Mouse (Mus musculus): ENCODE results near the gene Ffar2. TPM values are rescaled to one million over a fixed set of nuclear protein-coding genes. Genes with fewer than 3 reads are reported as not detected.

The Ffar2 gene
- polyA plus RNA-seq (2016; fragmentation: Nextera tagmentation; extraction: Ambion mirVana): 0.20 TPM in 1 of 2 replicates, not detected in the other

DNA sequence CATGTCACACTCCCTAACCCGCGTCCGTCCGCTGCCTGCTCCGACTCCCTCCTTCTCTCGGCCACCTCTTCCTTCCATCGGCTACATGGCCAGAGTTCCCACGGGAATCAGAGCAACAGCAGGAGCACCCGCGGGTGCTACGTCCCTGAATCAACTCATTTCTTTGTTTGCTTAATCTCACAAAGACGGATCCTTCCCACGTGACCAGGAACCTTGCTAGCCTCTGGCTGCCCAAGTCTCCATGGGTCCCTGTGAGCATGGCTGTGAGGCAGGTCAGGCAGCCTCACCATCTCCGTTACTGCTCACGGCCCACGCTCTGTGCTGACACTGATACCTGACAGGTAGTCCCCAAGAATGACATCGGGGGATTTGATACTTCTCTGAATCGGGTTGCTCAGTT is at the start of gene Ffar2:
Gene Ffar2, minus strand, starts transcription at position 101 of the 400 bp plus-strand sequence.
- WGBS: 85% methylated on average over 18 of the region's 18 CpGs

DNA sequence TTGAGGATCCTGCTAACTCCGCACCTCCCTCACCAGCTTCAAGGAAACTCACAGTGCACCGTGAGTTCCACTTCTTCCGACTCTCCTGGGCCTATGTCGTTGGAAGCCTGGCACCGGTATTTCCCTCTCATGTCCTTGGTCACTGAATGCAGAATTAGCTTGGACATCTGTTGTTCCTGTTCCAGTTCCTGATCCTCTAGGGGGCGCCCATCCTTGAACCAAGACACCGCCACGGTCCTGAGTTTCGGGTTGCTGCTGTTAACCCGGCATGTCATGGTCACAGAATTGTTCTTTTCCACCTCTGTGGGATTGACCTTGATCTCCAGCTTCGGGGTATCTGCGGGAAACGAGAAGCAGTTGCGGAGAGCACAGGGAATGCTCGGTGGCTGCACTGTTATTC is 49.5 kb upstream of the Ffar2 start:
- DNase-seq (ENCODE audit: low spot score): peak; percentile 82
- WGBS: 21% methylated on average over 15 of the region's 15 CpGs
- H3K27ac ChIP-seq: no peak overlapping the region
- no peaks in the 10 kb centered on the region for H3K9me3 ChIP-seq
- no peaks in the 10 kb centered on the region for H3K4me1 ChIP-seq
- H3K4me3 ChIP-seq: no peak overlapping the region
- H3K36me3 ChIP-seq: no peaks in the 10 kb centered on the region
- peaks cover 55% of the 10 kb centered on the region for H3K27me3 ChIP-seq (ENCODE audit: insufficient read depth, poor library complexity, severe bottlenecking)

More for the DNA sequence above, at the start of gene Ffar2:
- Histone ChIP-seq H3K9me3 (no peaks in the 10 kb centered on the region), H3K36me3 (no peaks in the 10 kb centered on the region), H3K27me3 (ENCODE audit: insufficient read depth, poor library complexity, severe bottlenecking) (peaks cover 19% of the 10 kb centered on the region; the same call in 1 of the 2 replicates), H3K4me1 (0 out of 2 replicates have a peak, but pooled peaks cover 6% of the 10 kb centered on the region), H3K27ac (no peak within 1 kb of the TSS), H3K4me3 (no peak within 1 kb of the TSS)
- DNase-seq (ENCODE audit: low spot score): no peak

DNA sequence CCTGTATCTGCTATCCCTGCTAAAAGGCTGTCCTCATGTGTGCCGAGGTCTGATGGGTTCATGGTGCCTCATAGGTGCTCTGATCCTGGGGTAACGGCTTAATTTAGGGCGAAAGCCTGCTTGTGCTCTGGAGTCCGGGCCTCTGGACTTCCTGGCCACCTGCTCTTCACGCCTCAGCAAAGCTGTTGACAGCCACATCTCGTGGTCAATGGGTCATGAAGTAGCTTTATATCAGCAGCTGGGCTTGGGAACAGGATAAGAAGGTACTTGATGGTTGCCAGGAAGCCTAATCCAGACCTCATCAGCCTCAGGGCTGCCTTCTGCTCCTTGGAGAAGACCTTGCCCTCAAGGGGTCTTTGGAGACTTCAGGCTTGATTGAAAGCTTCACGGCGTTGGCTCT is 39.8 kb upstream of the Ffar2 start:
- DNase-seq (ENCODE audit: low spot score): no peak
- H3K9me3 ChIP-seq: no peaks in the 10 kb centered on the region
- H3K36me3 ChIP-seq: no peaks in the 10 kb centered on the region
- H3K27me3 ChIP-seq (ENCODE audit: insufficient read depth, poor library complexity, severe bottlenecking): peaks cover 72% of the 10 kb centered on the region
- H3K27ac ChIP-seq: no peak overlapping the region
- peaks cover 8% of the 10 kb centered on the region for H3K4me1 ChIP-seq
- no peak overlapping the region for H3K4me3 ChIP-seq
- 44% methylated on average over 8 of the region's 8 CpGs for WGBS

DNA sequence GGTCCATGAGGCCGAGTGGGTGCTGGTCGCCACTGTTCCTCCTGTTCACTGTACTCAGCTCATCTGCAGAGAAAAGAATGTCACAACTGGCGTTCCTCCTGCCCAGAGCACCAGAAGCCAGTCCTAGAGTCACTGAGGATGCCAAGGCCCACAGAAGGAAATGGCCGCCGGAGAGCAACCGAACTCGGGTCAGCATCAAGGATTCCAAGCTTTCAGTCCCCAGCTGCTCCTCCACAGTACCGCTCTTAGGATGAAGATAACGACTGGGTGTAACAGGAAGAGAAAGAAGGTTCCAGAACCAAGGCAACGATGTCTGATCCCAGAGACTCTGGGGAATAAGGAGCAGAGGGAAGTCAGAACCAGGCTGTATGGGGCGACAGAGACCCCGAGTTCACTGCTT is 37.9 kb upstream of the Ffar2 start, which contains the start of gene Ffar1:
Gene Ffar1, minus strand, starts transcription at position 101 of the 400 bp plus-strand sequence.
- Histone ChIP-seq H3K9me3 (no peaks in the 10 kb centered on the region), H3K36me3 (no peaks in the 10 kb centered on the region), H3K27ac (no peak within 1 kb of the TSS; the same call in 1 of the 2 replicates), H3K27me3 (ENCODE audit: insufficient read depth, poor library complexity, severe bottlenecking) (peaks cover 62% of the 10 kb centered on the region), H3K4me1 (peaks cover 8% of the 10 kb centered on the region), H3K4me3 (no peak within 1 kb of the TSS)
- 83% methylated on average over 12 of the region's 12 CpGs for WGBS
- DNase-seq (ENCODE audit: low spot score): no peak

DNA sequence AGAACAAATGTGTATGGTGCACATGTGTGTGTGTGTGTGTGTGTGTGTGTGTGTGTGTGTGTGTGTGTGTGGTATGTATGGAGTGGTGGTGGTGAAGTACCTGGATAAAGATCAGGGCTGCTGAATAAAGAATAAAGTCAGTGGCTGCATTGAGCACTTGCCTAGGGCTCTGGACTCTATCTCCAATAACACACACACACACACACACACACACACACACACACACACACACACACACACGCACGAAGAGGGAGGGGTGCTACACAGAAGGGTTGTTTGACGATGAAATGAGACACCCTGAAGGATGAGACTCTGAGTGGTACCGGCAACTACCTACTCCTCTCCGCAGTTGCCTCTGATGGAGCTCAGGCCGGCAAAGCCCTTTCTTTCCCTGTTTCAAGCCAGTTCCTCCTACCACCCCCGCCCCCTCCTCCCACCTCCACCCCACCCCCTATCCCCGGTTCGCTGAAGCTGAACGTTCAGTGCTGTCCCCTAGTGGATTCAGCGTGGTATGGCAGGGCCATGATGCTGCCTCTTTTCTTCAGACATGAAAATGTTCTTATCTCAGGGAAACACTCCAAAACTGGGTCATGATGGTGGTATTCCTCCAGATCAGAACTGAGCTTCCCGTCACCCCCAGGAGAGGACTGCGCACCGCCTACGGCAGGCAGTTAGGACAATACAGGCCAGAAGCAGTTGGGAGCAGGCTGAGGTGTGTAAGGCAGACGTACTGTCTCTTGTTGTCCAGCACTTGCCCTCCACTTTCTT is 36.2 kb upstream of the Ffar2 start:
- H3K9me3 ChIP-seq: no peaks in the 10 kb centered on the region
- no peak for DNase-seq (ENCODE audit: low spot score)
- H3K4me3 ChIP-seq: peak overlapping the region; percentile 38
- WGBS: 9% methylated on average over 14 of the region's 16 CpGs
- H3K27me3 ChIP-seq (ENCODE audit: insufficient read depth, poor library complexity, severe bottlenecking): peaks cover 62% of the 10 kb centered on the region
- H3K4me1 ChIP-seq: peaks cover 16% of the 10 kb centered on the region
- no peaks in the 10 kb centered on the region for H3K36me3 ChIP-seq
- no peak overlapping the region for H3K27ac ChIP-seq

DNA sequence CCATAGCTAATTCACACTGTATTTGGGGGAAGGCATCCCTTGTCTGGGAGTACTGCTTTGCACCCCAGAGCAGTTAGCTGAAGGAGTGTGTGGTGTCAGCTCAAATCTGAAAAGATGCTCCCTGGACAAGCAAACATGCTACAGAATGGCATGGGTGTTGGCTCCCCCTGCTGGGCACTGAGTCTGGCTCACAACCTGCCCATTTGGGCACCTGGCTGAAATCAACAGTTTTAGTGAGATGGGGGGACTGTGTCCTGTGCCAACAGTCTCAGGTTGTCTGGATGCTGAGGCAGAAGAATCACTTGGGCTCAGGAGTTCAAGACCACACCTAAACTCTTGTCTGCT is 35.7 kb upstream of the Ffar2 start:
- Histone ChIP-seq H3K36me3 (no peaks in the 10 kb centered on the region), H3K9me3 (no peaks in the 10 kb centered on the region), H3K4me1 (peaks cover 22% of the 10 kb centered on the region), H3K27ac (no peak overlapping the region), H3K4me3 (no peak overlapping the region), H3K27me3 (ENCODE audit: insufficient read depth, poor library complexity, severe bottlenecking) (peaks cover 61% of the 10 kb centered on the region)
- no peak for DNase-seq (ENCODE audit: low spot score)

DNA sequence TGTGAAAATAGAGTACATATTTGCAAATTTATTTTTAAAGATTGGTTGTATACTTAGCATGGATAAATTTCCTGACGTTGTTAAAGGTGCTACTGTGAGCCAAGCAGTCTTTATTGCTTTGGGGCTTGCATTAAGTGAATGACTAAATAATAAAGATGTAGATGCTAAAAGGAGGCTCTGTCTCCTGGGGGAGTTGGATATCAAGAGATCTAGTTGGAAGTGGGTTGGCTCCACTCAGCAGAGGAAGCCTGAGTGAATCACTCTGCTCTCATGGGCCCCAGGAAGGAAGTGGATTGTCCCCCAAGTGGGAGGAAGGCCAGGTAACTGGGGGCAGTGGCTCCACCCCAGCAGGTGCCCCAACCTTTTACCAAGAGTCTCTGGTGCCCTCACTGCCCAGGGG is 34.2 kb upstream of the Ffar2 start:
- Histone ChIP-seq H3K4me1 (peaks cover 15% of the 10 kb centered on the region), H3K4me3 (no peak overlapping the region), H3K36me3 (no peaks in the 10 kb centered on the region), H3K27me3 (ENCODE audit: insufficient read depth, poor library complexity, severe bottlenecking) (peaks cover 54% of the 10 kb centered on the region), H3K9me3 (no peaks in the 10 kb centered on the region), H3K27ac (no peak overlapping the region)
- DNase-seq (ENCODE audit: low spot score): no peak
- 62% methylated on average over 1 of the region's 1 CpGs for WGBS

DNA sequence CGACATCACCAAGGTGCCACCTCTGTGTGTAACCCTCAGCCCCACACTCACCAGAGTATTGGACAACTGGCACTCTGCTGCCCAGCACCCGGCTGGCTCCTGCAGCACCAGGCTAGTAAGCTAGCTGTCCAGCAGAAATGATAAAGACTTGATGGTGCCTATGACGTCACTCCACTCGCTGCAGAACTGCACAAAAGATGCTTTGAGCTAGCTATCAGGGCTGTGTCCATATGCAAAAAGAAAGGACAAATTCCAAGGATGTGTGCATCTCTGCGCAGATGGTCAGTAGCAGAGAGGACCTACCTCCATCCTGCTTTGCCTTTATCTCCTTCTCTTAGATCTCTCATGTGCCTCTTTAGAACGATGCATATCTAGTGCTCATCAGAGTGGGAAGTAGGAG is 32.5 kb upstream of the Ffar2 start, which contains the start of gene Ffar3:
Gene Ffar3, minus strand, starts transcription at position 101 of the 400 bp plus-strand sequence.
- Histone ChIP-seq H3K36me3 (no peaks in the 10 kb centered on the region), H3K27ac (peak within 1 kb of the TSS; percentile 29; the same call in 1 of the 2 replicates), H3K9me3 (no peaks in the 10 kb centered on the region), H3K27me3 (ENCODE audit: insufficient read depth, poor library complexity, severe bottlenecking) (peaks cover 38% of the 10 kb centered on the region), H3K4me3 (no peak within 1 kb of the TSS), H3K4me1 (peaks cover 15% of the 10 kb centered on the region)
- DNase-seq (ENCODE audit: low spot score): no peak
- 57% methylated on average over 6 of the region's 6 CpGs for WGBS

DNA sequence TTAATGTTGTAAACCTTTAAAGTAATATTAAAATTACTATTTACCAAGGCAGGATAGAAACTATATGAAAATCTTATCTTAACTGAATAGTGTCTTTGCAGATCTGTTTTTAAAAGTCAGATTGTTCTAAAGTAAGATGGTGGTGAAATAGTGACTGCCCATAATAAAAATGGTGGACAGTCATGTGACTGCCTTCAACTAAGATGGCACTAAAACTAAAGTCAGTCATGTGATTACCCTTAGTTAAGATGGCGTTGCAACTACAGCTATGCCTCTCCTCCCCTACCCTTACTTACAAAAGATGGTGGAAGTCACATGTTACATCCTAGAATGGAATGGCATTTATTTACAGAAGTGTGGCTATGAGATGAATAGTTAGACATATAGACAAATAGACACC is 27.8 kb upstream of the Ffar2 start:
- no peaks in the 10 kb centered on the region for H3K9me3 ChIP-seq
- H3K4me1 ChIP-seq: peaks cover 27% of the 10 kb centered on the region
- no peak overlapping the region for H3K4me3 ChIP-seq
- no peaks in the 10 kb centered on the region for H3K36me3 ChIP-seq
- DNase-seq (ENCODE audit: low spot score): no peak
- H3K27ac ChIP-seq: no peak overlapping the region
- 75% methylated on average over 1 of the region's 1 CpGs for WGBS
- peaks cover 18% of the 10 kb centered on the region for H3K27me3 ChIP-seq (ENCODE audit: insufficient read depth, poor library complexity, severe bottlenecking)

DNA sequence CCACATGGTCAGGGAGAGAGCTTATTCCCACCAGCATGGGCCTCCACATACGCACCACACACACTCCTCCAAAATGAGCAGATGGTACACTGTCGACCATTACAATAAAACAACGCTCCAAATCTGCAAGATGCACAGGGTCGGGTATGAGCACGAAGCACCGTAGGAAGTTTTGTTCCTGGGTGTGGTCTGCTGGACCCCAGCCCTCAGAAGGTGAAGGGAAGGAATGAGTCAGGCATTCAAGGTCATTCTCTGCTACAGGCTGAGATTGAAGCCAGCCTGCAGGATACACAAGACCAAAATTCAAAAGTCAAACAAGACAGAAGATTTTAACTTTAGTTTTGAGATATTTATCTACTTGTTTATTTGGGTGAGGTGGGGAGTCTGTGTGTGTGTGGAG is 24.4 kb upstream of the Ffar2 start:
- Histone ChIP-seq H3K9me3 (no peaks in the 10 kb centered on the region), H3K27me3 (ENCODE audit: insufficient read depth, poor library complexity, severe bottlenecking) (no peaks in the 10 kb centered on the region), H3K27ac (no peak overlapping the region), H3K36me3 (no peaks in the 10 kb centered on the region), H3K4me3 (no peak overlapping the region), H3K4me1 (peaks cover 20% of the 10 kb centered on the region)
- WGBS: 72% methylated on average over 6 of the region's 6 CpGs
- DNase-seq (ENCODE audit: low spot score): no peak

DNA sequence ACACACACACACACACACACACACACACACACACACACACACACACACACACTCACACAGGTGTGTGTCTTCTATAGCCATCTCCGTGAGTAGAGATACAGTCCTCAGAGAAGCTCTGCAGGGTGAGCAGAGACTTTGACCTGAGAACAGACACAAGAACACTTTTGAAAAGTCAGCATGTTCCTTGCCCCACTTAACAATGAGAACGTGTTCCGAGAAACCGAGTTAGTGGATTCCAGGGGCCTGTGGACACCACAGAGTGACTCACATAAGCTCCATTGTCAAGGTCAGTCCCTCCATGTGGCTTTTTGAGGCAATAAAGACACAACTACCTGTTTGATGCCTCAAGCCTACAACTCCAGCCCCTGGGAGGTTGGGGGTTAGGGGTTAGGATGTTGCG is 23.8 kb upstream of the Ffar2 start:
- Histone ChIP-seq H3K27ac (no peak overlapping the region), H3K4me1 (peaks cover 20% of the 10 kb centered on the region), H3K9me3 (no peaks in the 10 kb centered on the region), H3K36me3 (no peaks in the 10 kb centered on the region), H3K4me3 (no peak overlapping the region), H3K27me3 (ENCODE audit: insufficient read depth, poor library complexity, severe bottlenecking) (no peaks in the 10 kb centered on the region)
- DNase-seq (ENCODE audit: low spot score): no peak
- WGBS: 73% methylated on average over 5 of the region's 5 CpGs

DNA sequence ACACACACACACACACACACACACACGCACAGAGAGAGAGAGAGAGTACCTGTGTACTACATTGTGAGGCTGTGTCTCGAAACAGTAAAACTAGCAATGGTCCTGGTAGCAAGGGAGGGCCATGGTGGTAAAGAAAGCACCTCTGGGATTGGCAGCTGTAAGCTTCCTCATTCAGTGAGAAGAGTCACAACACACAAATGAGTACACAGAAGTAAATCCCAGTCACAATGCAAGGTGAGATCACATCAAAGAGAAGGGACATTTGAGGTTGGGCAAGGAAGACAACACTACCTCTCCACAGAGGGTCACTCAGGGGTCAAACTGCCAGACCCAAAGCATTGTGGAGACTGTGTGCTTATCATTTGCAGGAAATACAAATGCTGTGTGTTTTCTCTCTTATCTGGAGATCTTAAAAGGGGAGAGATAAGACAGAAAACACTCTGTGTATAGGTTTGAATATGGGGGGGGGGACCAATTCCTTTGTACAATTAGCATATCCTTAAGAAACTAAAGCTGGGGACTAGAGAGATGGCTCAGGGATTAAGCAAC is 23.0 kb upstream of the Ffar2 start:
- WGBS: 72% methylated on average over 2 of the region's 2 CpGs
- Histone ChIP-seq H3K36me3 (no peaks in the 10 kb centered on the region), H3K9me3 (no peaks in the 10 kb centered on the region), H3K4me1 (peaks cover 20% of the 10 kb centered on the region), H3K4me3 (no peak overlapping the region), H3K27me3 (ENCODE audit: insufficient read depth, poor library complexity, severe bottlenecking) (no peaks in the 10 kb centered on the region), H3K27ac (no peak overlapping the region)
- no peak for DNase-seq (ENCODE audit: low spot score)

DNA sequence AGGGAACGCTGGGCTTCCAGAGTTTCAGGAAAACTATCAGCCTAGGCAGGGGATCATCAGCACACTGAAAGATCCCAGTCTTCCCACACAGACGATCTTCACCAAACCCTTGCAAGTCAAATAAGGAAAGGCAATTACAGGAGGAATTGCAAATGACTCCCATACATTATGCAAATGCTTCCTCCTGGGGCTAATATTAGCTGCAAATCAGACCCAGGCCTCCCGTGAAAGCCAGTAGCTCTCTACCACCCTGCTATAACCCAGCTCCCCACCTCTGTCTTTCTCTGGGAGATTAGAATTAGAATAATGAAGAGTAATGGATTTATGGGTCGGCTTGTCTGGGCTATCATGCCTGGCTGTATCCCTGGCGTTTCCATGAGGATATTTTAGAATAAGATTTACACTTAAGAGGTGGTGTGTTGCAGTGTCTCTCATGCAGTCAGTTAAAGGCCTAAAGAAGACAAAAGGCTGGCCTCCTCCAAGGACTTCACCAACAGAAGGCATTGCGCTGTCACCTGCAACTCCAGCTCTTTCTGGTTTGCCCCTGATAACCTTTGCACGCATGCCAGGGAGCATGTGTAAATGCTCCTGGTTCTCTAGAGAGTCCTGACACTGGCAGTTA is 21.2 kb upstream of the Ffar2 start:
- 27% methylated on average over 7 of the region's 7 CpGs for WGBS
- H3K4me3 ChIP-seq: no peak overlapping the region
- no peaks in the 10 kb centered on the region for H3K9me3 ChIP-seq
- H3K4me1 ChIP-seq: peaks cover 20% of the 10 kb centered on the region
- H3K27ac ChIP-seq: no peak overlapping the region; the same call in 1 of the 2 replicates
- H3K27me3 ChIP-seq (ENCODE audit: insufficient read depth, poor library complexity, severe bottlenecking): no peaks in the 10 kb centered on the region
- H3K36me3 ChIP-seq: no peaks in the 10 kb centered on the region
- DNase-seq (ENCODE audit: low spot score): no peak

Measured in heart, embryonic 10.5 days (tissue).